Mouse (Mus musculus): ENCODE results near the gene Tbx5. TPM values are rescaled to one million over a fixed set of nuclear protein-coding genes. Genes with fewer than 3 reads are reported as not detected.

Tbx5 gene
- total RNA-seq (2021), result not detected
- long read RNA-seq, experiment 1, result 0 reads
- long read RNA-seq, experiment 2, result 0 reads

DNA sequence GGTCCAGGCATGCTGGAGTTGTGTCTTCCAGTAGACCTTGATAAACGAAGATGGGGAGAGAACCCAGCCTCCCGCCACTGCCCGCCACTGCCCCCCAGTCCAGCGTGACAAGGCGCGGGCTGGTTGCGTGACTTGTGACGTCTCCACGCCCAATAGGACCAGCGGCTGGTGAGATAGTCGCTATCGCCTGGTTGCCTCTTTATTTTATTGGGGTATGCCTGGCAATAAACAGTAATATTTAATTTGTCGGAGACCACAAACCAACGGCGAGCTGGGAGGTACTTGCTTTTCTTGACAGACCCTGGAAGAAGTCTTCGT, at the start of gene Tbx5:
Gene Tbx5, plus strand, starts transcription at position 190 of the 318 bp plus-strand sequence.
- intact Hi-C loops (cut with DNase I), result no loop called here
- DNase-seq, result no peak

DNA sequence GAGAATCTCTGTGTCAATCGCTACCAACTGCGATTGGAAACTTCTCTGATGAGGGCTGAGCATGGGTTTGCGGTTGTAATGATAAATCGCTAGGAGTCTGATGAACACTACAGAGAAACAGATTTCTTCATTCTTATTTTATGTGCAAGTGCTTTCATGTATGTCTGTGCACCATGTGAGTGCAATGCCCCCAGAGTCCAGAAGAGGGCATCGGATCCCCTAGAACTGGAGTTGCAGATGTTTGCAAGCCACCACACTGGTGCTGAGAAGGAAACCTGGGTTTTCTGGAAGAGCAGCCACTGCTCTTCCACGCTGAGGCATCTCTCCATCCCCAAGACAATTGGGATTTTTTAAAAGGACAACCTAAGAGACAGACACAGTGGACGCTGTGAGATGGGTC, 46.5 kb upstream of the Tbx5 start:
- intact Hi-C loops (cut with DNase I), result no loop called here
- DNase-seq, result no peak

DNA sequence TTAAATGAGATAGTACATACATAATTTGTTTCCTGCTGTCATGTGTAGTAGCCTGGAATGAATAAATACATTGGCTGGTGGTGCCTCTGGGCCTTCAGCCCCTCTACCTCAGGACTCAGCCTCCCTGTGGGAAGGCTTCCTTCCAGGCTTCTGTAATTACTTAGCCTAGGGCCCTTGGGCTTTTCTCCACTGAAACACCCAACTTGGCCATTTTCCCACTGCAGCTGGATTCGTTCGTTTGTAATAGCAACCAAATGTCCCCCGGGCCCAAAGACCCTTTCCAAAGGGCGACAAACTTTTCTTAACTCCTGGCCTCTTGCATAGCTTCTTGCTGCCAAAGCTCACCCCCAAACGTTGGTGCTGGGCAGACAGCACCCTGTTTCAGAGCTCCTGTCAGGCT, 40.8 kb upstream of the Tbx5 start:
- intact Hi-C loops (cut with DNase I), result no loop called here

DNA sequence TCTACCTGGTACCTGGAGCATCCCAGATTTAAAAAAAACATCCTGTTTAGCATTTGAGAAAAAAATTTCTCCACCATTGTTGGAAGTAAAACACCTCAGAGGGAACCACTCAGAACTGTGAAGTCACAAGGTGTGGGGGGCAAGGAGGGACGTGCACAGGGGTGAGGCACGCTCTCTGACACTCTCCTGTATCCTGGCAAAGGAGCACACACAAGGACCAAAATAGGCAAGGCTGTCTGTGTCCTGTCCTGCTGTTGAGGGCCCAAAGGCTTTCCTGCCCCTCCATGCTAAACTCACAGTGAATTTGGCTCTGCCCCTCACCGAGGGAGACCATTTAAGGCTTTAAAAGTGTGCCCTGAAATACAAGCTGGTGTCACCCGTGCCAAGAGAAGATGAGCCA, 38.5 kb upstream of the Tbx5 start:
- intact Hi-C loops (cut with DNase I), result no loop called here
- no peak for DNase-seq

More for the DNA sequence above, 40.8 kb upstream of the Tbx5 start:
- no peak for DNase-seq

DNA sequence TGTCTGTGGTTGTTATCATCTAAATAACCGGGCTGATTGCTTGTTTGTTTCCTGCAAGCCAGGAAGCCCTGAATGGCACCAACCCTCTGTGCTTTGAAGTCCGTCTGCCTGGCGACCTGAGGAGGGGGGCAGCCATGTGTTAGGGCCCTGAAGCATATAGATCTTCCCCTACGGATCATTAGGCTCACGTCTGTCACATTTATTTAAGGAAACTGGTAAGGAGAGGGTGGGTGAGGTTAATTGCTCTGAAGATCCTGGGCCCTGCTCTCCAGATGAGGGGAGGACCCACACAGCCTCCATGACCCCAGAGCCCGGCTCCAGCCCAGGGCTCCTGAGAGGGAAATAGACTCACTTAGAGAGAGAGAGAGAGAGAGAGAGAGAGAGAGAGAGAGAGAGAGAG, 37.1 kb upstream of the Tbx5 start:
- no peak for DNase-seq
- intact Hi-C loops (cut with DNase I), result no loop called here

DNA sequence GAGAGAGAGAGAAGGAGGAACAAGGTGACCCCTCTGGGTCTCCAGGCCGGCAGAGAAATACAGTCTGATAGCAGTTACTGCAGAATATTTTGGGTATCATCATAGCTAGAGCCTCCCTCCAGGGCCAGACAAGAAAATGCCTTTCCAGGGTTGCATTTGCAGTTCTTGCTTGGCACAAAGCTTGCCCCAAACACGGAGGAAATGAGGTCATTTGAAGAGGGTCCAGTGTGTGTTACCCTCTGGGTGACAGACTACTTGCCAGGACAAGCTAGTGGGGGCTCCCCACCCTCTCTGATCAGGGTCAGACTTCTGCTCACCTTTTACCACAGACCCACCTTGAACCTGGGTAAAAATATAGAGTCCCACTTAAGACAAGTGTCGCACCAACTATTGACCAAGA, 36.7 kb upstream of the Tbx5 start:
- intact Hi-C loops (cut with DNase I), result no loop called here

DNA sequence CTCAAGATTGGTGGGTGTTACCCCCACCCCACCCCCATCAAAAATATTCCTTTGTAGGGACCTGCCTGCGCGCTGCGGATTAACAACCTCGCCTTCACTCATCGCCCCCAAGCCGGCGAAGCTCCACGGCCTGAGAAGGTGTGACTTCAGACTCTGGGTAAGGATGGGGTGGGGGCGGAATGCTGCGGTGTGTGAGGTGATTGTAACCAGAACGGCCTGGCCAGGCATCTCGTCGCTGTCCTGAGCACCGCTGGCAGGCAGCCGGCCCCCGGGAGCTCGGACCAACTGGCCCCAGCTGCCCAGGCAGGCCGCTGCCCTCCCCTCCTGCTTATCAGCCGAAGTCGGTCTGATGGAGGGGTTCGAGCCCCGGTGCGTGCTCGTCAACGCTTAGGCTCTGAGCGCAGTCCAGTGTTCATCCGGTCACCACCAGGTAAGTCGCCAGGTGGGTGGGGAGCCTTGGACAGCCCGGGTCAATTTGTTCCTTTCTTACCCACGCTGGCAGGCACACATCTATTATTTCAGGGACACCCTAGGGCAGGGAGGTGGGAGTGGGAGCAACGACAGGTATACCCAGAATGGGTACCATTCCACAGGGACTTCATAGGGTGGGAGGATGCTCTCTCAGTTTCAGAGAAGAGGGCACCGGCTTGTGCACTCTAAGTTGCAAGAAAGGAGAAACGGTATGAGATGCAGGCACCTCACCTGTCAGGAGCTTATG, 35.9 kb upstream of the Tbx5 start:
- DNase-seq, result no peak
- intact Hi-C loops (cut with DNase I), result no loop called here

More for the DNA sequence above, 36.7 kb upstream of the Tbx5 start:
- DNase-seq, result no peak

DNA sequence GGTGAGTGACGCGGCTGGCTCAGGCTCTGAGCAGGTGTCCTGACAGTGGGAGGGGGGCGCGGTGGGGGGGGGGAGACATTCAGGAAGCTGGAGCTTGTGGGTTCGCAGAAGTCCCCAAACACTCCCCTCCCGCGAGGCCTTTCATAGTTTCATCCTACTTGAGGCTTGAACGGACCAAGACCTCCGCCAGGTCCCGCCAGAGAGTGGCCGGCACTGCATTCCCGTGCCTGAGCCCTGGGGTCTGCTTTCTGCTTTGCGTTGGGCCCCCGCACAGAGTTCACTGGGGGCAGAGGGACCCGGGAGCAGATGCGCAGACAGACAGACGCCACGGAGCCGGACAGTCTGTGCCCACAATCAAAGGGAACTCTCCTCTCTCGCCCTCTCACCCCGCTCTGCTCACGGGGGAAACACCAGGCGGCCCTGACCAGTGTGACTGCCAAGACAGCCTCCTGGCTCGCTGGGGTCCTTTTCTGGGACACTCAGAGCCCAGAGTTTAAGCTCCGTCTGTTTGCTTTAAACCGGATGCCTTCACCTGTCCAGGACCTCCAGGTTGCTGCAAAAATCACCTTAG, 34.8 kb upstream of the Tbx5 start:
- intact Hi-C loops (cut with DNase I), result no loop called here
- no peak for DNase-seq

DNA sequence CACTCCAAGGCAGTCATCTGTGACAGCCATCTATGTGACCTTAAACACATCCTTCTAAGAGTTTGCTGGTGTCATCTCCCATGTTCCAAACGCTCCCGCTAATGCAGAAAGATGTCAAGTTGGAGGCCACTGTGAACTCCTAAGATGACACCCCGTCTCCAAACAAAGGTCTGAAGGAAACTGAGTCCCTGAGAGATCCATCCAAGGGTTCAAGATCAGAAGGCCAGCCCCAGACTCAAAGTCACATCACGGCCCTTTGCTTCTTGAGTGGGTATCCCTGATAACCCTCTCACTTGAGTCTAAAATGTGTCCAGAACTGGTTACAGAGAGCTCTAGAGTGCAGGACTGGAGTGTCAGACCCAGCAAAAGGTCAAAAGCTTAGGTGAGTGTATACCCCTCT, 34.2 kb upstream of the Tbx5 start:
- intact Hi-C loops (cut with DNase I), result no loop called here
- no peak for DNase-seq

DNA sequence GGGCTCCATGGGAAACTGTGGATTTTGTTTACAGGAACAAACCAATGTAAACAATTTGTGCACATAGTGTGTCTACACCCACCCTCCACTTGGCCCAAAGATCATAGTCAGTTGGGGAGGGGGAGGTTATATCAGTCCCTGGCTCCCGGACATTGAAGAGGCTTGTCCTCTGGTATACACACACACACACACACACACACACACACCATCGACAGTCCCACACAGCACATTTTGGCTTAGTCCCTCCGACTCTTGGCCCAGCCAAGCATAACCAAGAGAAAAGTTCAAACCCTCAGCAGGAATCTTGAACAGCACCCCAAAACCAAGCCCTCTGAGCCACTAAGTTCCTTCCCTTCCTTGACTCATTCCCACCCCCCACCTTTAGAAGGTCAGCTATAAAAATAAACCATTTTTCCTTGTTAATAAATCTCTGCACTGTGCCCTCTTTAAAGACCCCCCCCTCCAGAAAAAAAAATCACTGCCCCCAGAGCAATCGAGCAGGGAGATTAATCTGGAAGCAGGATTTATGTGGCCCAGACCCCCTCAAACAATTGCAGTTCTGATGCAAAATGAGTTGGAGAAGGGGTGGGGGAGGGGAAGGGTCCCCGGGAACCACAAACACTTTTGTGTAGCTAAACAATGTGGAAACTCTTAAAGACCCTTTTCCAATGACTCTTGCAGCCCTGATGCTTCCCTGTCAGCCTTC, 33.6 kb upstream of the Tbx5 start:
- intact Hi-C loops (cut with DNase I), result no loop called here
- no peak for DNase-seq

DNA sequence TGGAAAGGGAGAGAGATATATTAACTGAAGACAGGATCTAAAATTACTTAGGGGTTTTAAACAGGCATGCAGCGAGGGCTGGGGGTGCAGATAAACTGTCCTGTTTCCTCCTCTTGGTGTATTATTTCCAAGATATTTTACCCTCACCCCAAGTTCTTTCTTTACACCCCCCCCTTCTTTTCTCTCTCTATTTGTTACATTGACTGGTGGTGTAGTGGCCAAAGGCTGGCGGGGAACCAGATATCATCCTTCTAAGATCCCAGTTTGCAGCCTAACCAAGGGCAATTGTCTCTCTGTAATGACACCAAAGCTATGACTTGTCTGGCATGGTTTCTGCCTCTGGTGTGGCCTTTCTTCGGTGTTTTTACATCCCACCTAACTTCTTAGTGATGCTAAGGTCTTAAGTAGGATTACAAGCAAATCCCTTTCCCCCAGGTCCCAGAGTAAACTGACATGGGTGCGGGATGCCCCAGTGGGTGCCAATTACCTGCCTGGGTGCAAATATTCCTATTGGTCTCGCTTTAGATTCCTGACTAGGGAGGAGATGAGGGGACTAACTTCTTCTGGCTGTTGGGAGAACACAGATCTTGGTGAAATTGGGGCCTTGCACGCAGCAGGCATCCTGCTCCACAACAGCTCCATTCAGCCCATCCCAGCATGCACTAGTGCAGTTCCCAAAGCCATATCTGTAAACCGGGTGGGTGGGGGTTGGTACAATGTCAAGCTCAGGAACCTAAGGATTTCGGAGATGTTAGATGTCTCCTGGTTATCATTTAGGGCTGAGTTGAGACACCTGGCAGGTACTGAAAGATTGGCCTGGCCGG, 32.8 kb upstream of the Tbx5 start:
- DNase-seq, result no peak

DNA sequence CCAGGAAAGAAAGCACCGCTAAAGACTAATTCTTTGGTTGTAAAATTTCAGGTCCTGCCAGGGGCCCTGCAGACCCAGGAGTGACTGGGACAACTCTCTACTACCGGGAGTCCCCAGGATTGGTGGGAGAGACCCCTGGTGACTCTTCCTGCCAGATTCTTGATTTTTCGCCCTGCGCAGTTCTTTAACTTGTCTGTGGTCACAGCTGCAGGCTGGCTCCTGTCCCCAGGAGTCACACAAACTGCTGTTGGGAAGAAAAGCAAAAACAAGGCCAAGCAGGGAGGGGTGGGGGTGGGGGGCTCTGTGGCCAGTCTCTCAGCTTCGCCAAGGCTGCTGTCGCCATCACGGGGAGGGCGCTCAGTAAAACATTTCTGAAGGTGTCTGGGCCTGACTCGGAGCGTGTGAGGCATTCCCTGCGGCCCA, 32.2 kb upstream of the Tbx5 start:
- no peak for DNase-seq
- intact Hi-C loops (cut with DNase I), result no loop called here

More for the DNA sequence above, 32.8 kb upstream of the Tbx5 start:
- intact Hi-C loops (cut with DNase I), result no loop called here

DNA sequence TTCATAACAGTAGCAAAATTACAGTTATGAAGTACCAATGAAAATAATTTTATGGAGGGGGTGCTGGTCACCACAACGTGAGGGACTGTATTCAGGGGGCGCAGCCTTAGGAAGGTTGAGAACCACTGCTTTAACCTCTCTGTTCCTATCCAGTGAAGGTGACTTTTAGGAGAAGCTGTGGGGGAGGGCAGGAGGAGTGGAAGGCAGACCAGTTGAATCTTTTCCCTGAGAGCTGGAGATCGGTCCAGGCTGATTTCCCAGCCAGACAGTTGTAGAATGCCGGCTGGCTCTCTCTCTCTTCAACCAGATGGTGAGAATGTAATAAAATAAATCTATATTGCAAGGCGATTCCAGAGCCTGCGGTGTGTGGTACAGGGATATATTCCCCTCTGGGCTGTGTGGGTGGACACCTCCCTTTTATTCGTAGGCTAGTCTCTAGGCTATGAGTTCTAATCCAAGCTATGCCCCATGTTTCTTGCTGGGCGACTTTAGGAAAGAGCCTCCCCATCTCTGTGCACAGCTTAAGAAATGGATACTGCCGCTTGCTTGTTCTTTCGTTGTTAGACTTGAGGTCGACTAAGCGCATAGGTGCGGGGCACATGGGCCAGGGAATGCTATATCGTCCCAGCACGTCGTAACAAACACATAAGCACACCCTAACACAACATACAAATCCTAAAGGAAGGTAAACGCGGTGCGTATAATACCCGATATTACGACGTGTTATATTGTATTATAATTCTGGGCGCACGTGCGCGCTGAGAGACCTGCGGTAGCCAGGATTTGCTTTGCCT, 29.7 kb upstream of the Tbx5 start:
- DNase-seq, result no peak
- intact Hi-C loops (cut with DNase I), result no loop called here

DNA sequence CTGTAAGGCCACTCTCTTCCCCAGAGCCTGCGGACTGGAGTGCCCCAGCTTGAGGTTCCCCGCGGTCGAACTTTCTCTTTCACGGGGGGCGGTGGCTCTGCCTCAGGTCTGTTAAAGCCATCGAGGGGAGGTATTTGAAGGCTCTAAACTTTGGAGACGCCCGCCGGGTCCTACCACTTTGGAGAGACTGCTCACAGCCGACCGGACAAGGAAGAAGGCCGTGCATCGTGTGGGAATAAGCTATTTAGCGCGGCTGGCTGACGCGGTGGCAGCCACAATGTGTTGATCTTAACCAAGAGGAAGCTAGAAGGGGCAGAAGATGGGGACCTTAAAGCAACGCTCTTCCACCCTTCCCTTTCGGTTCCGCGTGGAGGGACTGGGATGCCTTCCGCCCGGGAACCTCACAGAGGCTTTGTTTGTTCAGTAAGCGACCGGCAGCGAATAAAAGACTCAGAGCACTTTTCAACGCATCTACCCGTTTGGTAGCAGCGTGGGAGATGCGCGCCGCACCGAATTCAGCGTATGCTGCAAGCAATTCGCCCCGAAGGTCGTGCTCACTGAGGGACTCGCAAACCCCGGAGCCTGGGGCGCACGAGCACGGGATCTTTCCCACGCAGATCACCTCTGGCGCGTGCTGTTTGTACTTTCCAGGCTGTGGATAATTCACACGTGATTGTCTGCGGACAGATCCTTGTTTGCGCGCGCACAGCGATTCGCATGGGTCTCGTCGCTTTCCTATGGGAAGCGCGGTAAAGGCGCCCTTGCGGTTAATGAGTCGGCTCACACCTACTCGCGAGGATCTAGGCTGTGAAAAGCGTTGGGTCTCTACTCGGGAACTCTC, 28.8 kb upstream of the Tbx5 start:
- intact Hi-C loops (cut with DNase I), result no loop called here
- no peak for DNase-seq

DNA sequence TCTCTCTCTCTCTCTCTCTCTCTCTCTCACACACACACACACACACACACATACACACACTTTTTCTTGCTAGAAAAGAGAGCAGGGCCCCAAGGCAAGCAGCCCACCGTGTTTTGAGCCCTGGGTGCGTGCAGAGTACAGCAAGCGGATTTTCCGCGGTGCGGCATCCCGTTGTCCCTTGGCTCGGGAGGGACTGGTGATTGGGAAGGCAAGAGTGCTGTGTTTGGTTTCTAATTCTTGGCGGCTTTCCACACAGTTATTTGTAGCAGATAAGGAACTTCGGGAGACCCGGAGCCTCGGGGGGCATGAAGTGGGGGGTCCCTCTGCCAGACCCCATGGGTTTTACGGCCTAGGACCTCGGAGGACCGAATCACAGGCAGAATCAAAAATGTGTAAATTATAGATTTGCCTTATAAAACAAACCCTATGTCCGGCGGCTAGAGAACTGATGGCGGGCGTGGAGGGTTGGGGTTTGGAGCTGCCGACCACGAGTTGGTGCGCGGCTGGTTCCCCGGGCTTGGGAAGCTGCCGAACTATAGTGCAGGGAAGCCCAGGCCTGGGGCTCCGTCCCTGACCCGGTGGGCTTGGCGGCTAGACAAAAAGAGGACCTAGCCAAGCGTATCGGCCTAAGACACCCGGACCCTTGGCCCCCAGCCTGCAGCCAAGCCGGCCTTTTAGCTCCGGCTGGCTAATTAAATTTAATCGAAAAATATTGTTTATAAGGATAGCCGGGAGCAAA, 28.0 kb upstream of the Tbx5 start:
- intact Hi-C loops (cut with DNase I), result no loop called here
- no peak for DNase-seq

DNA sequence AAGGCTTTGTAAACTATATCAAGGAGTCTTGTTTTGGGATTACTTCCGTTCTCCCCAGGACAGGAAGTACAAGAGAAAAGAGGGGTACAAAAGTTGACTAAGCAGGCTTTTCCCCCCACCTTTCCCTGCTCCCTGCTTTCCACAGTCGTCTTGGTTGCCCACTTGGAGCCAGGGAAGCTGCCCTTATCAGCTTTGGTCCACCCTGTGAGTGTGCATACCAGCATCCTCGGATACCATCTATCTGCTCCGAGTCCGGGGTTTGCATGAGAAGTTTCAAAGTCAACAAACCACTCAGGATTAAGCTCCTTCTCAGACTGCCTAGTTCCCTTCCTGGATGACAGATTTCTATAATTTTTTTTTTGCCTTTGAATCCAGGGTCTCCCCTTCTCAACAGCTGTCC, 26.8 kb upstream of the Tbx5 start:
- no peak for DNase-seq
- intact Hi-C loops (cut with DNase I), result no loop called here

DNA sequence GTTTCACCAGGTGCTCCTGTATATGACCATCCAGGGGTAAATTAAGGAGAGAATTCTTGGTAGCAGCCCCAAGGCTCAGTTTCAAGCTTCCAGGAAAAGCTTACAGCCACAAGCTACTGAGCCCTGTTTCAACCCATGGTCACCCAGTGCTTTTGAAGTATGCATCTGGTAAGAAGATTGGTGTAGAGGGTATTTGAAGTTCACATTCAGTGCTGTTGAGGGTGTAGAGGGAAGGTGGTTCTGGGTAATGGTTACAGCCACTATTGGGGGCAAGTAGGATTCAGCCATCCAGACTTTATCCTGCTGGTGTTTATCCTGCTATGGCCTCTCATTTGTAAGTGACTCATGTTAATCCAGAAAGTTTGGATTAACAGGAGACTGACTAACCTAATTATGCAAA, 26.0 kb upstream of the Tbx5 start:
- DNase-seq, result no peak
- intact Hi-C loops (cut with DNase I), result no loop called here

DNA sequence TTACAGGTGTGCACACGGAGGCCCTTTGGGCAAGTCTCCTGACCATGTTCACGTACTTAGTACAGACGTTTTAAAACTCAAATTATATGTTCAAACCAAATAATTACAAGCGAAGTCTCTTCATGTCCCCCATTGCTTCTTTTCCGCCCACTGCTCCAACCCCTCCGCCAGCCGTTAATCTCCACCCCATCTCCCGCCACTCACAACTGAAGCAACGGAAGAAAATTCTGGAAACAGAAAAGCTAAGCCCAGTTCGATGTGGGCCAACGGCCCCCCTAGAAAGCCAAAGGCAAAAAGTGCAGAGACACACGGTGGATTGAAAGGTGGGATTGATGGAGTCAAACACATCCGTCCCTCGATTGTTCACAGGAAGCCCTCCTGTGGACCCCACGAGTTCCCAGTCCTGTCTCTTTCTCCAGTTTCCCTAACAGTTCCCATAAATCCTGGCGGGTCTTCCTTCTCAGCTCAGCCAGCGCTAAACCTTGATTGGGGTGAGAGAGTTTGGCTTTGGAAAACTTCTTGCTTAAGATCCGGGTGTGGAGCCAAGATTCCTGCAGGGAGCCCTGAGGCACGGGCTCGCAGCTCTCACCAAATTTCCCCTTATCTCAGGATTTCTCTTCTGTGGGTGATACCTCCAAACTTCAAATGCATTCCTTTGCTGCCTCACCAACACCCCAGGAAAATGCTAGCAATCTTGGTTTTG, 24.8 kb upstream of the Tbx5 start:
- intact Hi-C loops (cut with DNase I), result no loop called here
- DNase-seq, result no peak

Data from gastrocnemius, postnatal 36 days (tissue).